Mouse (Mus musculus) heart, adult 18-20 months (tissue): ENCODE measurements at regions not wholly inside any gene's neighbourhood (a gene's known extent, or its start where the extent isn't known, plus 50 kb on each side); places are given as distances from the start of the nearest gene placed in this dataset.
A peak's percentile ranks its signal among the peaks of the same experiment; 100 is the strongest.
"Not testable (repeated sequence)": the region's sequence is repeated elsewhere in the genome, so short reads cannot be mapped to it uniquely, and the experiment has no call there.

Experiments
- DNase-seq, 2 experiments: peaks; one replicate each; pipeline ENCODE4 v3.0.0; 2021 to 2022; ENCODE audit warnings: mixed read lengths in 1 of 2

DNA sequence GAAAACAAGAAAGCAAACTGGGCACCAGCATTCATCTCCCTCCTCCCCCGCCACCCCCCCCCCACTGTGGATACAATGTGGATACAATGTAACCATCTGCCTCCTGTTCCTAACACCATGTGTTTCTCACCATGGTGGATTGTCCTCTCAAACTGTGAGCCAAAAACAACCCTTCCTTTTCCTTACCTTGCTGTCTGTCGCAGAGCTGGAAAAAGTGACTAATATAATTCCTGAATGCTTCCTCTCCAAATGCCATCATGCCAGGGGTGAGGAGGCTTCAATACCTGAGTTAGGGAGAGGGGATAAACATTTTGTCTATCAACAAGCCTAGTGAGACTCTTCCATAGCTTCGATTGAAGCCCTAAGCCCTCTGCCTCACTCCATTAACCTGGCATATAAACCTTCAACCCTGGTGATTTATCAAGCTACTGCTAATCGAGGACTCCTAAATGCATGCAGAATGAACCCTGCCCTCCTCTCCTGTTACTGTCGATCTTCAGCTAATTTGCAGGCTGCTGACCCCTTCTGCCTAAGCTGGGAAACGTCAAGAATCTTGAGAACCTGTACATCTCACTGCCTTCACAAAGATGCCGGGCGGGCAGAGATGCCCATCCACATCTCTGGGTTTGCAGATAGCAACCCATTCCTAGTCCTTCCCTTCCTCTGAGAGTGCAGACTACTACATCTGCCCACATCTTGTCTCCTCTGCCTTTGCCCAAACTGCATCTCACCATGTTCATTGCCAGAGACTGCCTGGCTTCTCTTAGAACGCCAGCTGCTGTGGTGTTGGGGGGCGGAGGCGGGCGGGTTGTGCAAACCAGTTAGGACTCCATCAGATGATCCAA, 184.3 kb upstream of the Rpl38 start:
- DNase-seq, result no peak

DNA sequence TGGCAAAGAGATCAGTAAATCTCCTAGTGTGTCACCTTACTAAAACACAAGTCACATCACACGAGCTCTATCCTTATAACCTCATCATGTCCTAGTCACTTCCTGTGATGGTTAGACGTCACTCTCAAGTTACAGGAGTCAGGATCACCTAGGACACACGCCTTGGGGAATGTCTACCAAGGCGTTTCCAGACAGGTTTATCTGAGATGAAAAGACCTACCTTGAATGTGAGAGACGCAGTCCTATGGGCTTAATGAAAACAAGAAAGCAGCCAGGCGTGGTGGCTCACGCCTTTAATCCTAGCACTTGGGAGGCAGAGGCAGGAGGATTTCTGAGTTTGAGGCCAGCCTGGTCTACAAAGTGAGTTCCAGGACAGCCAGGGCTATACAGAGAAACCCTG, 185.0 kb upstream of the Rpl38 start:
- DNase-seq, result not testable (repeated sequence)

DNA sequence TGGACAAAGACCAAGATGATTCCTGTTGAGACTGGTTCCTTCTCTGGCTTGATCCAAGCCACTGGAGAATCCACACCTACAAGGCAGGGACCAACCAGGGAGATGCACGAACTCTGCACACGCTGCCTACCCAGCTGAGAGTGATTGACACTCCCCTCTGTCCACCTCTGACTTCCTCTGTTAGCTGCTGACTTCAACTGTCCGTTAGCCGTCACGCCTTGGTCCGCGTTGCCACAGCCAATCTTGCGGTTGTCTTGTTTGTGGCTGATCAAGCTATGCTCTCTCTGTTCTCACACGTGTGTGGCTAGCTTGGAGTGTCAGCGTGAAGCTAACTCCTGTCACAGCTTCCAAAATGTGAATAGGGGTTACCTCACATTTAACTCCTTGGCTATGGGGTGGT, 186.3 kb upstream of the Rpl38 start:
- DNase-seq, result no peak

DNA sequence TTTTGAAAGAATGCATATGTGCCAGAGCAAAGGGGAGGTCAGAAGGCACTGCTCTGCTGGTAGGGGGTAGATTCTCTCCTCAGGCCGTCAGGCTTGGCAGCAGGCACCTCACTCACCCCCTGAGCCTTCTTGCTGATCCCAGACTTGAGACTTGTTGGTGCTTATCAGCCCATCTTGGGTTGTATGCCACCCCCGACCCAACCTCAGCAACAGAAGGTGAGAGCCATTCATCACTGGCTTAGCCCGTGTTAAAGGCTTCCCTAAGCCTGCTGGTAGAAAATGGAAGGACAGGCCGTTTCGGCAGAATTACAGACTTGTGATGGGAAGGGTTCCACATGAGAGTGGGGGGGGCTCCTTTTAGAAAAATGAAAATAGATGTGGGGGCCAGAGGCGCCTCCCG, 187.3 kb upstream of the Rpl38 start:
- no peak for DNase-seq

DNA sequence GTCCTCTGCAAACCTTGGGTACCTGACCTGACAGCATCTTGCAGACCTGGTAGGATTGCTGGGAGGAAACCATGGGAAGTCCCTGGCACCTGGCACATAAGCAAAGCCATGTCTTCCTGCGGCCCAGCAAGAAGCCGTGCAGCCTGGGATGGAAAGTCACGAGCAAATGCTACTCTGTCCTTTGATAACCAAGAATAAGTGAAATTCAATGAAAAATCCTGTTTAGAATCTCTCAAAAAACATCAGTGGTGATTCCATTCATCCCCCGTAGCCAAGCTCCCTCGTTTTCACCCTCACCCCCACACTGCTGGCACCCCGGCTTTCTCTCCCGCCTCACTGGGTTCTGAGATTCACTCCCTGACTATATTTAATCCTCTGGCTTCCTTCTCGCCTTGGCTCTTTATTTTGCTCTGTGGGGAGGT, 188.2 kb upstream of the Rpl38 start:
- DNase-seq, result no peak

DNA sequence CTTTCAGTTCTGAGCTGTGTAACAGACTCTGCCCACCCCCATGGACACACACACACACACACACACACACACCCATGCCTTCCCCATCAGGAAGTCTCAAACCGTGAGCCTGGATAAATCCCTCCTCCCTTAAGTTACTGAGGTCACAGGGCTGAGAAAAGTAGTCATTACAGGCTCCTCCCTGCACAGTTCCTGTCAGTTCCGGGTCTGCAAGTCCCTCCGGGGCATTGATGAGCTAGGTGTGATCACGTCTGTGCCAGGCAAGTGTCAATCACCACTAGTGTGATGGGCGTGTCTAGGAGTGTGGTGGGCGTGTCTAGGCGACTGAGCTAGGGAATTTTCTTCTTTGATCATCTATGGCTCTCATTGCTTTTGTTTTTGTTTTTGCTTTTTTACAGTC, 189.6 kb upstream of the Rpl38 start:
- no peak for DNase-seq

DNA sequence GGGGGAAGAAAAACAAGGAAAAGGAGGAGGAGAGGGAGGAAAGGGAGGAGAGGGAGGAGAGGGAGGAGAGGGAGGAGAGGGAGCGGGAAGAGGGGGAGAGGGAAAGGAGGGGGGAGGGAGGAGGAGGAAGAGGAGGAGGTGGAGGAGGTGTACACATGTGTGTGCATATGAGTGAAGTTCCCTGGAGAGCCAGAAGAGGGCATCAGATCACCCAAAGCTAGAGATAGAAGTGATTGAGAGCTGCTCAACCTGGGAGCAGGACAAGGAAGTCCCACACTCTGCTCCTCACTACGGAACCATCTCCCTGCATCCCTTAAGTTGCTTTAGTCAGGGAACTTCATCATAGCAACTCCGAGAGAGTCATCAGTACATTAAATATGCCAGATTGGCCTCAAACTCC, 191.0 kb upstream of the Rpl38 start:
- DNase-seq, result no peak

DNA sequence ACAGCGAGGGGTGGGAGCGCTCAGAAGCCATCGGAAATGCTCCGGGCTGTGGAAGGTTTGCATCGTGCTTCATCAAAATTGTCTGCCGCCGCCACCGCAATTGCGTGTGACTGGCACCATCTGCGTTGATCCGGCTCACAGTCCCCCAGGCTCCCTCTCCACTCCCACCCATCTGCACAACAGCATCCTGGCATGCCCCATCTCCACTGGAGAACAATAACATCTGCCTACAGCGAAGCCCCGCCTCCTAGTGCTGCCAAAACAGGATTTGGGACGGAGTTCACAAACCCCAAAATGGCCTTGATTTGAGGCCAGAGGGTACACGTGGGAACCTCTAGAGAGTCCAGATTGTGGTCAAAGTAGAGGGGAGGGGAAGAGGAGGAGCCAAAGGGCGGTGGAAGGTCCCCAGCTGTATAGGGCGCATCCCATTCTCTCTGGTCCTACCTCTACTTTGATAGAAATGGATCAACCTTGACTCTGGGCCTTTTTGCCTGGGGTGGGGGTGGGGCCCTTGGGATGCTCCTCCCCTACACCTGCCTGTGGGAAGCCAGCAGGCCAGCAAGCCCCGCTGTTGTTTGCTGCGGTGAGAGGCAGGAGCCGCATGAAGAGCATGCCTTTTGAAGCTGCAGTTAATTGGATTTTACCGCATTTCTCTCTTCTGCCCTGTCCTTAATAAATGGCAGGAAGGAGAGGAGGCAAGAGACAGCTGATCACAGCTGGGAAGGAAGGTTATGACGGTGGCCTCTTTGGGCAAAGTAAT, 195.6 kb upstream of the Rpl38 start:
- DNase-seq, result peak in 1 of 2 experiments; percentile 25

DNA sequence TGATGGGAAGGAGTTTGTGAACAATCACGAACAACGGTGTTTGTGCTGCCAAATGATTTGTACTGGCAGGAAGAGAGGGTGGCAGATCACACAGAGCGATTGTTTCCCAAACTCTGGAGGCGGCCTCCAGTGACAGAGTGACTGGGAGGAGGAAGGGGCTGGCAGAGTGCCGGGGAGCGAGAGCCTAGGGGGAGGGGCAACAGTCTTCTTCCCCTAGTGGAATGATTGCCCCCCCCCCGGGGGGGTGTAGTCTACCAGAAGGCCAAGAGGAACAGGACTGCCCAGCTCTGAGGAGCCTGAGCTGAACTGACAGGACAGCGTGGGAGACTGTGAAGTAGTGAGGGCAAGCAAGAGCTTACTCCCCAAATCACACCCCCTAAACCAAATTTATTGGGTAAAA, 199.9 kb upstream of the Rpl38 start:
- DNase-seq, result peak; percentile 72 to 74

DNA sequence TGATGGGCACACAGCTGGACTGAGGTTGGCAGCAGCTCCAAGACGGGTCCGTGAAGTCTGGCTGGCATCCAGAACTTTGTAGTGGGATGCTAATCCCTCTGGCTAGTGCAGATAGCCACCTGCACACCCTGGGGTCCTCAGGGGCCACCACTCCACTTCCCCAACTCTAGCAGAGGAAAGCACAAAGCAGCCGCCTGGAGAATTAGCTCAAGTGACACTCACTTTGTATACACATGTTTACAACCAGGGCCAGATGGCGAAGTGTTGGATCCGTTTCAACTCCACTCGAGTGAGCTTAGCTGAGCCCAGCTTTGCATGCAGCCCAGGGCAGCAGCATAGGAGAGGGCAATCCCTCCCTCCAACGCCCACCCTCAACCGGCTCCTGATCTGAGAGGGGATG, 200.5 kb upstream of the Rpl38 start:
- DNase-seq, result peak; percentile 37 to 50

DNA sequence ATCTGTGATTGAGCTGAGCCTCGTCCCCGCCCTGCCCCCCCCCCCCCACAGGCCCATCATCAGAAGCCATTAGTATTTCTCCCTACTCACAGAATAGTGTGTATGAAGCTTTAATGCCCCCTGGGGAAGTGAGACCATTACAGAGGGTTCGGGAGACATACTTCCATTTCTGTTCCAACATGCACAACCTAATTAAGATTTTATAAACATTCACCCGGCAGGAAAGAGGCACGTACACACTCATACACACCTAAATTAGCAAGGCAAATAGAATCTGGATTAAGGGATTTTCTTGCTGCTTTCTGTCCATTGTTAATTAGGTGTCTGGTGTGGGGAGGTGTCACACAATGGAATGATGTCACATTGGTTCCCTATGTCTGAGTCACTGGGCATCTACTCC, 202.8 kb upstream of the Rpl38 start:
- DNase-seq, result no peak

DNA sequence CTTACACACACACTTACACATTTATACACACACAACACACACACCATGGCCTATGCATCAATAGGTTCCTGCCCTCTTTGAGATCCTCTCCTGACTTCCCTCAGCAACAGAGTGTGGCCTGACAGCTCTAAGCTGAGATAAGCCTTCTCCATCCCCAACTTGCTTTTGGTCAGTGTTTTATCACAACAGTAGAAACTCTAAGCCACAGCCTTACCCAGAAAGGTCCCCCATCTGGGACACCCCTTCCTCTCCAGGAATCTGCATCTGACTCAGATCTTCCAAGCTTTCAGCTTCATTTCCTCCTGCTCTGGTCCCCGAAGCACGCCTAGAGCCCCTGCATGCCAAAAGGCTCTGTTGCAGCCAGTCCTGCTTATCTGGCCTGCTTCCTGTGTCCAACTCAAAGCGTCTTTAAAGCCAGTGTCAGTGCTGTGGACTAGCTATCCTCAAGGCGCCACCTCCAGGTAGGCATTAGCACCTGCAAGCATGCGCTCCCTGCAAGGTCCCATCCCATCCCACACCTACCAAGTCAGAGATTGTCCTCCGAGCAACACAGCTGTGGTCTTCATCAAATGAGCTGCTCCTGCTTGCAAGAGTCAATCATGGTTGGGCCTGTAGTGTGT, 205.5 kb upstream of the Rpl38 start:
- DNase-seq, result peak; percentile 51 to 67

DNA sequence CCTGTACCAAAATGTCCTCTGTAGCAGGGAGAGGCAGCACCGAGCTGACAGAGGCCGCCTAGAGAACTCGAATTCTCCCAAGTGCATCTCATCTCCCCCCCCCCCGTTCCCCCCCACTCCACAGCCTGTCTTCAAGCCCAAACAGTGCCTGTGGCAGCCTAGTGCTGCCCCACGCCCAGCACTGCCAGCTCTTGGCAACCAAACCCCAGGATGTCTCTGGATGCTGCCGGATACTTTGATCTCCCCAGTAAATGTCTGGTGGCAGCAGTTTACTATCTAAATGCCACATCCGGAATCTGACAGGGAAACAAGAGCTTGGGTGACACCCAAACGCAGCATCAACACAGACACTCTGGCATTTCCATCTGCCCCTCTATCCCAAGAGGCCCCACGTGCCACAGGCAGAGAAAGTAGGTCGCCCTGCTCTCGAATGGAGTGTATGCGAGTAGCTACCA, 213.4 kb upstream of the Rpl38 start:
- no peak for DNase-seq

DNA sequence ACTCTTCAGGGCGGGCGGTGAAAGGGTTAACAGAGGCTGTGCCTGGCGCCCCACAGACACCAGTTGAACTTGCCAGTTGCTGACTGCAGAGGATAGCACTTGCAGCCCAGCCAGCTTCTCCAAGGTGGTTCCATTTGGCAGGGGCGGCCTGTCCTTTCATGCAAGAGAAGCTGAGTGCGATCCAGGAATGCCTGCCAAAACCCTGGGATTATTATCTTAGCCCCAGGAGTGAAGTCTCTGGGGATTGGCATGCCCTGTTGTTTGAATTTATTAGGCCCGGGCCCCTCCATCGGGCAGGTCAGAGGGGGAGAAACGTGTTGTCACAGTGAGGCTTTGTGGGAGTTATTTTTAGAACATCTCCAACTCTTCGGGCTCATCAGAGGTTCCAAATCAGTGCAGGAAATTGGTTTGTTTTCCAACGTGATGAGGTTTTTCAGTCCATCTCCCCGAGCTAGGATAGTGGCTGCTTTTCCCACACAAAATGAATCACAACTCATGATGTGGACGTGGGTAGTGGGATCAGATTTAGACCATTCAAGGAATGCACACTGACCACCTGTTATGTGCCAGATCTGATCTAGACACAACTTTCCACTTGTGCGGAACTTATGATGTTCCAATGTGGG, 219.4 kb upstream of the Rpl38 start:
- peak; percentile 56 to 69 for DNase-seq

DNA sequence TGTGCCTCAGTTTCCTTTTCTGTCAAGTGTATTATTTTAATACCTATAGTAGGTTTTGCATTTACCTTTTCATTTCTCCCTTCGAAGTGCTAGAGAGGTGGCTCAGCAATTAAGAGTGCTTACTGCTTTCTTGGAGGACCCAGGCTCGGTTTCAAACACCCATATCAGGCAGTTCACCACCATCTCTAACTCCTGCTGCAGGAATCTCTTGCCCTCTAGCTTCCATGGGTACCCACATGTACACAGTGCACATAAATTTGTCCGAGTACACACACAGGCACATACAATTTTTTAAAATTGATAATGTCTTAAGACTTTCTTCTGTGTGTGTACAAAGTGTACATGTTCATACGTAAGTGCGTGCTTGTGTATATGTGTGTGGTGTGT, 220.9 kb upstream of the Rpl38 start:
- no peak for DNase-seq

DNA sequence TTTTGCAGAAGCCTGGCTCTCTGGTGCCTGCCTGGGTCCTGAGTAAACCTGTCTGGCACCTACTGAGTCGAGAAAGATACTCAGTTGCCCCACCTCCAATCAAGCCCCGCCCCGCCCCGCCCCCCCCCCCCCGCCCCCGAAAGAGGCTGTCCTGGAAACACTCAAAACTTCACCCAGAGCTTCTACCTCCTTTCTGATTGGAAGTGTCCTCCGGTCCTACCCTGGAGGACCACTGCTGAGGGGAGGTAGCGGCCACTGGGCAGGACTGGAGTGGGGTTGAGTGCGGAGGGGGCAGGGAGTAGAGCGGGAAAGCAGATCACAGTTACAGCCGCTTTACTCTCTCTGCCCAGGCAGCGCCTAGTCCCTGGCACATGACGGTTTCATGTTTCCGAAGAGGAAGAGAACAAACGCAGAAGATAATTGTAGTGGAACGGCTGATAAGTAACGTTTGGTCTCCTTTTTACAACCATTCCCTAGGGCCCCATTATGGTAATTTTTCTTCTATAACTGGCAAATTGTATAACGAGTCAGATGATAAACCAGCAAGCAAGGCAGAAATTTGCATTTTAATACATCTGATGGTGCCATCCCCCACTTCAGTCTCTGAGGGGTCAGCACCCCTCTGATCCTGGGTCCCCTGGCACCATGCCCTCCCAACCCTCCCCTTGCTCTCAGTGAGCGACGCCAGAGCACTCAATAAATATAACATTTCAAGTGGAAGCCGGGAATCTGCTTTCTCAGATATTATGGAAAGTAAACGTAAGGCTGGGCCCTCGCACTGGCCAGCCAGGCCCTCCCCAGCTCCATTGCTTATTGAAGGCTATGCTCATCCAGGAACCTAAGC, 221.5 kb upstream of the Rpl38 start:
- peak; percentile 40 to 52 for DNase-seq

DNA sequence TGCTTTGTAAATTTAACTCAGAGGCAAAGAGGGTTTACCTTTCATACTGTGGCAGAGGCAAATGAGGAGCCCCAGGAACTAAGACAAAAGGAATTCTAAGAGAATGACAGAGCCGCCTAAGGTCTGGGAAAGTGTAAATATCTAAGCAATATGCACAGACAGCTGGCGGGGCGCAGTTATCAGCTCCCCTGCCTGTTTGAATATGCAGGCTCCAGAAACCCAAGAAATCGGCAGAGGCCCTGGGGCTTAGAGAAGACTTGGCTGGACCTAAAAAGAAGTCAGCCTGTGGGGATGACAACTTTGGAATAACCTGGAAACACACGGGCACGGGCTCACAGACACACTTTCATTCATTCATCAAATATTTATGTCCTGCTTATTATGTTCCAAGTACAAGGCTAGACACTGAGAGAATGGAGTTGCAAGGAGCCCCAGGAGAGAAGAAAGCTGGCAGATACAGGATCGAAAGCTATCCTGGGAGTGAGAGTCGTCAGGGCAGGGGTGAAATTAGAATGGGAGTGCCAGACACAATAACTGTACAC, 222.2 kb upstream of the Rpl38 start:
- peak in 1 of 2 experiments; percentile 20 for DNase-seq

DNA sequence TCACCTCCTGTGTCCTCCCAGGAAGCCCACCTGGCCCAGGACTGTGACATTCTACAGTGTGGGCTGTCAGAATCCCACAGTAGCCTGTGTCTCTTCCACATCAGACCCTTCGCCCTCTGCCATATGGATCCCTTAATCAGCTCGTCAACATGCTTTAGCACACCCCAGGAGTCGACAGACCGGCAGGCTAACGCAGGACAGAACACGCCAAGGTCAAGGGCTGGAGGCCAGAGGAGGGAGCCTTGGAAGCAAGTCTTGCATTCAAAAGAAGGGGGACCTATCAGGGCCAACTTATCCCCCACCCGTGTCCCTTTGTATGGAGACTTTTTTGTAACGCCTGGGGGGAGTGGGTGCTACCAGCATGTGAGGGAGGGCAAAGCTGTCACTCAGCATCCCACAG, 224.1 kb upstream of the Rpl38 start:
- no peak for DNase-seq

DNA sequence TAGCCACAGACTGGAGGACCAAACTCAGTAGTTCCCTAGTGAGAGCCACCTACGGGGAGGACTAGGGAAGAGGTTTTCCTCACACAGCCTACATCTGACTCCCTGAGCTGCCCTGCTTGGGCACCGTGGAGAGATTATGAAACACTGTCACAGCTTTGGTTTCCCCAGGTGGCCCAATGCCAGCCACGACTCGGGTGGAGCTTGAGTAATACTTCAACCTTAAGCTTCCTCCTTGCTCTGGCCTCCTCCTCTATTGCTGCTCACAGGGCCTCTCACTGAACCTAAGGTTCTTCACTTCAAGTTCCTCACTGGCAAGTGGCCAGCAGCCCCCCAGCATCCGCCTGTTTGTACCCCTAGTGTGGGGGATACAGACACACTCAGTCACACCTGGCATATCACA, 224.9 kb upstream of the Rpl38 start:
- DNase-seq, result no peak

DNA sequence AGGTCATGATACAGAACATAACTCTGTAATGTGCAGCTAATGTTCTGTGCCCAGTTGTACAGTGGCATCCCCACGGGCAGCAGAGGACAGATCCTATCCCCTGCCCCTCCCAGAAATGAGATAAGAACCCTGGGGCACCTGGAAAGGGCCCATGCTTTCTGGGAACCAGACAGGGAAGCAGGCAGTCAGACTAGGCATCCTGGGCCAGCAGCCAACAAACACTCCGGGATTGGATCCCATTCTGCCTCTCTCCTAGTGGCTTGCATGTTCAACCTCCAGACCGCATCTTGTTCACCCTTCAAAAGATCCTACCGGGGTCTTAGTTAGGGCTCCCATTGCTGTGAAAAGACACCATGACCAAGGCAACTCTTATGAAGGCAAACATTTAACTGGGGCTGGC, 229.0 kb upstream of the Rpl38 start:
- peak; percentile 9 to 22 for DNase-seq

DNA sequence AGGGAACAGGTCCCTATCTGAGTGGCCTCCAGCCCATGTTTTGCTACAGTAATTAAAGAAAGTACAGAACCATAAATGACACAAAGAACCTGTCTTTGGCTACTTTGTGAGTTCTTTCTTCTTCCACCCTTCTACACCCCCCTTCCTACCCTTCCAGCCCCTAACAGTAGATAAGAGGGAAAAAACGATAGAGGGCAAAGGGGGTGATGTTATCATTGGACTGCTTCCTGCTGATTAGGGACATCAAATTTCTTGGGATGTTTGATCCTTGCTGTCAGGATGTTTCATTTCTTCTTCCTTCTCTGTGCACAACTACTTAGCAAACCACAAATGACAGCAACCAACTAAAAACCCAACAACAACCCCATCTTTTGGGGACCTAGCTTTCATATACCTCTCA, 232.5 kb upstream of the Rpl38 start:
- DNase-seq, result no peak
